Mouse (Mus musculus) kidney, postnatal 36 days (tissue): Measurements from ENCODE around the gene Asb8.

Experiments used
- DNase-seq, 2 experiments: peaks; one replicate each; pipeline ENCODE4 v3.0.0; 2021 to 2022; ENCODE audit warnings: mixed read lengths in 2 of 2

Asb8 gene

DNA sequence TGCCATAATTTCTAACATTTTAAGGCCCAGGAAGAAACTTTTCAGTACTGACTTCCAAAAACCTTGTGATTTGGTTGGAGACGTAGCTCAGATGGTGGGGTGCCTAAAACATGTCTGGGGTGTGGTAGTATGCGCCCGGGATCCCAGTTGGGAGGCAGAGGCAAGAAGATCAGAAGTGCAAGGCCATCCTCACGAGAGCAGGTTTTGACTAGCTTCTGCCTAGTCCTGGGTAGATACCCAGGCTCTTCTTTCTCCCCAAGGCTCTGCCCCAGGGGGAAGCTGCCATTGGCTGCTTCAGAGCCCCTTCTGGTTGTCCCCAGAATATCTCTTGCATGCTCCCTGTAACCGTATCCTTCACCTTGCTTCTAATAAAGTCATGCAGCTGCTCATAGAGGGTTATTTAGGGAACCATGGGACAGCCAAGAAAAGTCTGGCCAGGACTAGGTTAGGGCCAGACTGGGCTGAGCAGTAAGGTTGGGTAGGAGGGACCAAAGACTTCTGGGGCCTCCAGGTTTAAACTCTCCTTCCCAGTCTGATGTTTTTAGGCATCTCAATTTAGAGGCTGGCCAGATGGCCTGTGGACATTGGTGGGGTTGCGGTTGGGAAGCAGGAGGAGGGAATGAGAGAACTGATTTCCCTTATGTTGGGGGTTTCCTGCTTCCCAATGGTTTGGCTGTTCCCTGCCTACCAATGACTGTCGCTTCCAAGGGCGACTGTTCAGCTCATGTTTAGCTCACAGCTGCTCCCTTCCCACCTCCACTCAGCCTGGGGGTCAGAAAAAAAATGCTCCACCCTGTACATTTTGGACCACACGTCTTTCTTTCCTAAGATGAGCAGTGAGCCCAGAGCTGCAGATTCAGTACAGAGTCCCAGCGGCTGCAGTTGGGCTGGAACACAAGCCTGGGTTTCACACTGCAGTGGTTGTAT, 50.3 kb downstream of the Asb8 start:
- DNase-seq = no peak

DNA sequence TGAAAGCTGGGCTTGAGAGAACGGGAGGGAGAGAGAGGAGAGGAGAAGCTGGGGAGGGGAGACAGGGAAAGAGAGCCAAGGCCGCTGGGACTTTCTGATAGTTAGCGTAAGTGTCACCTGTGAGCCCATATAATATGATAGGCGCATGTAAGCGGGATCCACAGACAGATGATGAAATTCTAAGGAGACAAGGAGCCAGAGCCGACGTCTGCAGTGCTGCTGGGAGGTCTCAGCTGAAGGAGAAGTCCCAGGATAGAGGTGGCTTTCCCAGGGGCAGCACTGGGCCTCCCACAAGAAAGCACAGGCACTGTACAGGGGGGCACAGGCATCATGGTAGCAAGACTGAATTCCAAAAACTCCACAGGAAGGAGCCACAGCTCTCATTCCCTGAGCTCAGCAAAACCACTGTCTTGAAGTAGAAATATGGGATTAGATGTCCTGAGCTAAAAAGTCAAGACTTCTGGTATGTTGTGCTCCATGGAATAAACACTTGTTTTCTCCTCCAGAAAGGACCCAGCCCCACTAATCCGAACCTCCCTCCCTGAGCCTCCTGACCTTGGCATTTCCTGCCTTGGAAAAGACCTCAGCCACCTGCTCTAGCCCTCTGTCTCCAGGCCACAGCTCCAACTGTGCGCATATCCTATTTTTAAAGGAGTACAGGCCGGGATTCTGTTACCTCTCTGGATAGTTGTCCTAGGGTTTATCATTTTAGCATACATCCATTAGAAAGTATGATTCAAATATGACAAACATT, 51.1 kb downstream of the Asb8 start:
- no peak for DNase-seq

DNA sequence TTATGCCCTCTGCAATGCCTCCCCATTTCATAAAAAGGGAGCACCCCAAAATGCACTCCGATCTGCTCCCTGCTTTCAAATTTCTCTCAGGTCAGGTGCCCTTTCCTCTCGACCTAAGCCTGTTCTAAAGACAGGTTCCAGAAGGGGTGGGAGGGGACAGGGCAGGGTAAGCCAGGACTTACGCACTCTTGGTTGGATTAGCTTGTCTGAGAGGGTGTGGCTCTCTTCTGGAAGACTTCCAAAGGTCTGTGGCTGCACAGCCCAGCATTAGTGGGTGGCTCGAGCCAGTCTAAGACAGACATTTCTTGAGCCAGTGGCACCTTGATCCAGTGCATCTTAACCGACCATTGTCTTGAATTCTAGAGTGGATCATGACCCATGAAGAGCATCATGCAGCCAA, 53.6 kb downstream of the Asb8 start:
- DNase-seq = peak; percentile 23 to 28

DNA sequence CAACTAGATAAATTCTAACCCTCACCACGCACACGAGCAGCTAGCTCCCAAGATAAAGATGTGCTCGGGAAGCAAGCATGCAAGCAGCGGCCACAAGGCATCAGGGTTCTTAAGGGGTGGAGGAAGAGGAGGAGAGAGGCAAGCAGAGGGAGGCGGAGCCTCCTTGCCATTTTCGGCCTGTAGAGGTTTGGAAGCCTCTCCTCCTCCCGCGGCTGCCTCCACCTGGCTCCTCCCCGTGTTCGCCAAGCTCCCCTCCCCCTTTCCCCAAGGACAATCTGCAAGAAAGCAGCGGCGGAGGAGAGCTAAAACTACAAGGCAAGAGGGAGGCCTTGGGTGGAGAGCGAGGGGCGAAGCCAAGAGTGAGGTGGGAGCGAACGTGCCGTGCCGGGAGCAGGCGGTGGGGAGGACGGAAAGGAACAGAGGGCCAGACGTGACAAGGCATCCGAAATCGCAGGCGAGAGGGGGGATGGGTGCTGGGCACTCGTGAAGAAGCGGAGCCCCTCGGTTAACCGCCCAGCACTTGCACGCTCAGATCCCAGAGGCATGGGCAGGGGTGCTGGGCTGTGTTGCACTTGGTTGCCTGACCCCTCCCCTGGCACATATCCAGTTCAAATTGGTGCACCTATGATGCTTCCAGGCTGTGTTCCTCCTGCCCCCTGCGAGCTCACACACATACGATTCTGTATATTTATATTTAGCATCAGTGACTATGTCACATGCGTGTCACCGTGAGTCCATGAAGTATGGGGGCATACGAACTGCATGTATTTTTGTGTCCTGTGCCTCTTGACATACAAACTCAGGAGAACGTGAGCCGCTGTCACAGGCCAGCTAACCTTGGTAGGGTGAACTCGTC, 56.9 kb downstream of the Asb8 start:
- peak; percentile 90 to 93 for DNase-seq

DNA sequence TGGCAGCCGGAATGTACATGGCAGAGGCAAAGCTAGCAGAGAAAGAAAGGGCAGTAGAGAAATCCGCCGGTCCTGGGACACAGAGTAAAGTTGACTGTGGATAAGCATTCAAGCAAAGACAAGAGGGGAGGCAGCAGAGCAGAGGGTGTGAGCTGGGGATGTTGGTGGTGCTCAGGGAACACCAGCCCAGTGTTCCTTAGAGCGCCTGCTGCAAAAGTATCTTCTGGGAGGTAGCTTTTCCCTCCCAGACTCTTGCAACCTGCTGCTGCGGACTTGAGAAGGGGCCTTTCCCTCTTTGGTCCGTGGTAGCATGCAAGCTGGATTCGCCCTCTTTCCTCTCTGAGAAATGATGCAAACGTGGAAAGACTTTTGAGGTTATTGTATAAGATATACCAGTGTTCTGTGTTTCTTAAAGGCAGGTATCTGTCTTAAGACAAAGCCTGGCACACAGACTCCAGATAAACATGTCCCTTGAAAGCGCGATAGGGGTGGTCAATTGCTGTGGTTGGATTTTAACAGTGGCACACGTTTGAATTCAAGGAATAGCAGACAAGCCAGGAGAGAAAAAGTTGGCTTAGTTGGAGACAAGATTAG, 57.6 kb downstream of the Asb8 start:
- no peak for DNase-seq

DNA sequence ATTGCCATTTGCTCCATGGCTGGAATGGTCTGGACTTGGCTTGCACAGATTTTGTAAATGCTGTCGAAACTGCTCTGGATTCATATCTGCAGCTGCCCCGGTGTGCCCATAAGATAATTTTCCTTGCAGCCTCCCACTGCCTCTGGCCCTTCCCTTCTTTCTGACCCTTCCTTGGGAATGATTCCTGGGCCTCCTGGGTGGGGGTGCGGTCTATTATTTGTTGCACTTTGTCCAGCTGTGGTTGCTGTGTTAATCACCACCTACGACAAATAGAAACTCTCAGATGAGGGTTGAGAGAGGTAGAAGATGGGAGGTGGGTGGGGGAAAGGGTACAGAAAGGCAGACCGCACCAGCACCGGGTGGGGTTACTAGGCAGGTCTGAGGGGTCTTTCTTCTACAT, 58.2 kb downstream of the Asb8 start:
- no peak for DNase-seq

DNA sequence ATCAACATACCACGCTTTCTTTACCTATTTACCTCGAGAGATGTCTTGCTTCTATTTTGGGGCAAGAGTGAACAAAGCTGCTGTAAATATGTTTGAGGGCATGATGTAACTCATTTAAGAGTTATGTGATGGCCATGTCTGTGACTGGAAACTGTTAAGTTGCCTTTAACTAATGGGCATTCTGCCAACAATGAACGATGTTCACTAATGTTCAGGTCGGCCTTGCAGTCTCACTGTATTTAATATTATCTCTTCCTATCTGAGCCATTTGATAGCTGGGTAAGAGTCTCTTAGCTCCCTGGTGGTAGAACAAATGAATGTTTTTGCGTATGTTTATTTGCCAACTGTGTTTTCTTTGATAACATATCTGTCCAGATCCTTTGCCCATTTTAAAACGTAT, 58.9 kb downstream of the Asb8 start:
- DNase-seq = no peak

DNA sequence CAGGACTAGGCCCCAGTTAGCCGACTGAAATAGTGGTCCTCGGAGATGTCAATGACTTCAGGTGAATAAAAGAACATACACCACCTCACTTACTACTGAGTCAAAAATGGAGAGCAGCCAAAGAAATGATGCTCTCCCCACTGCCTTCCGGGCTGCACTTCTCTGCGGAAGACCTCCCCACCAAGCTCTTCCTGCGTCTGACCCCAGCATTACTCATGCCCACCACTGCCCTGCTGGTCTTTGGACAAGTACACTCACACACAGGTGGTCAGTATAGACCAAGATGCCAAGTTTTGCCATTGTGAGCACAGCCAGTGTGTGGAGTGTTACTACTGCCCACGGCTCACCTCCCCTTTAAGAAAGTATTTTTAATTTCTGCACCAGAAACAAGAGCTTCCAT, 63.0 kb downstream of the Asb8 start:
- DNase-seq = no peak

DNA sequence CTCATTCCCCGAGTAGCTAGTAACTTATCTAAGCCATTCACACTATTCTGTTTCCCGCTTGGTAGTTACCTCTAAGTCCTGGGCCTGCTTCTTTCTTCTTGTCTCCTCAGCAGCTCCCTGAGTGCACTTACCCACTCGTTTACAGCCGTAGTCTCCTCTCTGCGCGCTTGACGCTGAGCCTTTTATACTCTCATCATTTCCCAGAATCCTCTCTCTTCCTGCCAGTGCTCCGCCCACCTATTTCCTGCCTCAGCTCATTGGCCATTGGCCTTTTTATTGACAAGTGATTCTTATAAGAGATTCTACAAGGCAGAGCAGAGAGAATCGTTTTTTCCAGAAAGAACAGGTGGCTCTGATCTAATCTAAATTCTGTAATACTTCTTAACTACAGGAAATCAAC, 66.9 kb downstream of the Asb8 start:
- DNase-seq = no peak

DNA sequence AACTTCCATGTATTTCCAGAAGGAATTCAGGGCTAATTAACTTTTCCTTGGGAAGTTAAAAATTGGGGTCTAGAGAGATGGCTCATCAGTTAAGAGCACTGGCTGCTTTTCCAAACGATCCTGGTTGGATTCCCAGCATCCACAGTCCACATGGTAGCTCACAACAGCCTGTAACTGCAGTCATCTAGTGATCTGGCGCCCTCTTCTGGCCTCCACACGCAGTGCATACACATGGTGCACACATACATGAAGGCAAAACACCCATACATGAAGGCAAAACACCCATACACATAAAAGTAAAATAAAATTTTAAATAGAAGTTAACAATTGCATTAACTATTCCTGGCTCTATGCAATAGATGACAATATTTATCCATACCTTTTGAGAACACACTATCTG, 68.5 kb downstream of the Asb8 start:
- DNase-seq = no peak

DNA sequence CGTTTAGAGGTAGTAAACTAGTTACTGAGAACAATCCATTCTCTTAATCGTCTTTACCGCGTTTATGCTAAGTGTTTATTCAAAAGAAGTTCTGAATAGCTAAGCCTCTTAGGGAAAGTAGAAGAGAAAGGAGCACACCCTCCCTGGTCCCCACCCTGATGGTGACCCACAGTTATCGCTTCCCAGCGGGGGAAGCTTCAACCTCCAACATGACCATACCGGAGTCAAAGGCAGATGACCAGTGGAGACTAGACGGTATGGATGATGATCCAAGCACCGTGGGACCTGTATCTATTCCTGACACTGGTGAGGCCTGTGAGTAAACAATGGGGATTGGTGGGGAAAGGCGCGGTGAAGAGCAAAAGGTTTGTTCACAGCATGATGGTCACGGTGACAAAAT, 70.5 kb downstream of the Asb8 start:
- no peak for DNase-seq

DNA sequence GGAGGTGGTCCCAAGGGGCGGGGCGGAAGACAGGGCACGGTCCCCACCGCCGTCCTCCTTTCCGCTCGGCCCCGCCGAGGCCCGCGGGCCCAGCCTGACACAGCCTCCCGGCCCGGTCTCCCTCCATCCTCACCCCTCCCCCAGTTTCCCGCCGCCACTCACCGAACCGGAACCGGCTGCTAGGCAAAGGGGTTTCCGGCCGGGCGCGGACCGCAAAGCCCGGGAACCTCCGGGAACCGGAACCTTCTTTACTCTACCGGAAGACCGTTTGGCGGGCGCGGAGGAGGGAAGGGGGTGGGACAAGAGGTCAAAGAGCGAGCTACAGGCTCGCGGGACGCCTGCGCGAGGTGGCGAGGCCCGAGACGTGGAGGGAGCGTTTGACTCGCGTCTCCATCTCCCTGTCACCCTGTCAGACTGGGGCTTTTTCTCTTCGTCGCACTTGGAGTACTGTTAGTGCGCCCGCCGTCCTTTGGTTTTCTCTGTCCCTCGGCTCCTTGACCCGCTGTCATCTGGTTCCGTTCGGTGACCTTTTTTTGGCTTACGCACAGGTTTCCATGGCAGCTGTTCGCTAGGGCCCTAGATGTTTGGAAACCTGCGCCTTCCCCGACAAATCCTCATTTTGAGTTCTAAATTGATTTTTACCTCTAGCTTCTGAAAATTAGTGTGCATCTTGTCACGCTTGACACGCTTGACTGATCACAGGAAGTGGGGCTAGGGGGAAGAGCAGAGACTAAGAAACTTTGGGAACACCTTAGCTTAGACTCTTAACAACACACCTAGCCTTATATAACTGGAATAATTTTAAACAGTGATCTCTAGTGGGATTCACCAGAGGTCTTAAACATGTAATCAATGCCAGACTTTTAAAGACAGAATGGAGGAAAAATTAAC, 72.1 kb downstream of the Asb8 start, which contains the start of gene Senp1:
Gene Senp1, minus strand, starts transcription at position 624 of the 891 bp plus-strand sequence.
- peak; percentile 93 for DNase-seq

DNA sequence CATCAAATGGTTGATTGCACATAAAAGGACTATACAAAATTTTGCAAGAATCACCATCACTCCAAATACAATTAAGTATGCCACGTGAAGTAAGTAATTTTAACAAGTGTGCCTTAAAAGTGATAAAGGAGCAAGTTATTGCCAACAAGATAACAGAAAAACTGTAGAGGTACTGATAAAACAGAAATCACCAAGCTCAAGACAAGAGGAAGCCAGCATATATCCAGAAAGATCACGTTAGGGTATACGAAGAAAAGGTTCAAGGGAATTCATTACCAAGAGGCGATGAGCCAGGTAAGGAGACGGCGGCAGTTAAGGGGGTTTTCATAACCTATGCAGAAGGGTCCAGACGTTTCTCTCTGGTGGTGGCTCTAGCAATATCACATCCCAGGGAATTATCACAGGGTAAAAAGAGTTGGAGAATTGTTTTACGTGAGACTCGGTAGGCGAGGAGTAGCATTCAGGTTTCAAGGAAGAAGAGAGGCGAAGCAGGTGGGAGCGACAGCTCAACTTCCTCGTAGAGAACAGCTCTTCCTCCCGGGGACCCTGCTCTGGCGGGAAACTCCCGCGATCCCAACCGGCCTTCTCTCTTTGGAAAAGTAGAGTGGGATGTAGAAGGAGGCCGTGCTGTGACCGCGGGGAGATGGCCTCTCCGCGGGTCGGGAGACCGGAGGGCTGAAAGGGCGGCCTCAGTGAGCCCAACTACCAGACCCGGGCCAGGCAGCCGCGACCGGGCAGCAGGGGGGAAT, 72.9 kb downstream of the Asb8 start, which contains the start of gene Pfkm:
Gene Pfkm, plus strand, starts transcription at position 218 of the 749 bp plus-strand sequence.
- DNase-seq = no peak

DNA sequence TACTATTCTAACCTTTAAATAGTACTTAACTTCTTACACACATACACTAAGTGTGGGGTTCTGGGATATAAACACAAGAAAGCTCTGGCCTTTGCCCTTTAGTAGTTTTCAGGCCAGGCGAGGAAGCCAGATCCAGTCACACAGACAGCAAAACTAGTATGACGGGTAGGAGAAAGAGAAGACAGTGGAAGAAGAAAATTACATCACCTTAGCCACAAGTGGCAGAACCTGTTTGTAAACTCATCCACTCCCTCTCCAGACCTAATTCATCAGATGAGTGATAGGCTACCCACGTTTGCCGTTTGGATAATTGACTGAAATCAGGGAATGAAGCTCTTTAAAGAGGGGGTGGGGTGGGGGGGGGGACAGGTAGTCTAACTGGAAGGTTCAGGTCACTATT, 73.6 kb downstream of the Asb8 start:
- DNase-seq = no peak

DNA sequence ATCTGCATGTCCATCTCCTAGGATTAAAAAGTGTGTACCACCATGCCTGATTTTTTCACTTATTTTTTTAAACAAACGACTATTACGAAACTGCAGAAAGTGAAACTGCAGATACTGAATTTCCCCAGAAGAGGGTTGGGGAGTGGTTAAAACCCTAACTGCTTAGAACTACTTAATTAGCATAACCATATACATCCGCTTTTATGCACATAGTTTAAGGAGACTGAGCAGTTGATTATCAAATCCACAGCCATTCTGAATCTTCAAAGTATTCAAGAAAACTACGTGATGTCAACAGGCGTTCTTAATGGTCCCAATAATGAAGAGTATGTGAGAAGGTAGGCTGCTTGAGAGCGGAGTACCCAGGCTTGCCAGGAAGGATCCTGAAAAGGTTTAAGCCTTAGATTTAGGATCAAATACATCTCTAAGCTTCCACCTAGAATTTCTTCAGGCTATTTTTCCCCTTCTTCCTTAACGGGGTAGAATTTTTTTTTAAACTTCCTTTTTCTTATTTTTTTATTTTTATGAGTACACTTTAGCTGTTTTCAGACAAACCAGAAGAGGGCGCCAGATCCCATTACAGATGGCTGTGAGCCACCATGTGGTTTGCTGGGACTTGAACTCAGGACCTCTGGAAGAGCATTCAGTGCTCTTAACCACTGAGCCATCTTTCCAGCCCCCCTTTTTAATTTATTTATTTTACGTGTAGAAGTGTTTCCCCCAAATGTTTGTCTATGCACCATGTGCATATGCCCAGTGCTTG, 75.8 kb downstream of the Asb8 start:
- DNase-seq = peak; percentile 22 to 72

DNA sequence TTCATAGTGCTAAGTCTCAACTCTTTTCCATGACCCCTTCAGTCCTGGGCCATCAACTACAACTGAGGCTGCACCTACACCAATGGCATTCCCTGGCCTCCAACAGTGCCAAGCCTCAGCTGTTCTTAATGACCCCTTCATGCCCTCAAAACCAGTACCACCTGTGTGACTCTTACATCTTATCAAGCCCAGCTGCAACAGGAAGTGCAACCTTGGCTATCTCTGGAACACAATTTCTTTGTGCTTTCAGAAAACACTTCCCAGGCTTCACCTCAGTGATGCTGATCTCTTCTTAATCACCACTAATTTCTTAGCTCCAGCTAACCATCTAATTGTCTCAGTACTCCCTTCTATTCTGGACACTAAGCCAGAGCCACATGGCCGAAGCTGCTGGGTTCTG, 76.5 kb downstream of the Asb8 start:
- DNase-seq = no peak
